Mouse (Mus musculus) forebrain, postnatal 0 days (tissue): Measurements from ENCODE around the gene Slc7a1. TPM values are rescaled to one million over a fixed set of nuclear protein-coding genes. Genes with fewer than 3 reads are reported as not detected.

Source experiments
- ATAC-seq: fragments of 200-750 bp; cut with Nextera tagmentation; 2 replicates; pipeline ENCODE4 v1.8.0; 2017; ENCODE audit warnings: mild to moderate bottlenecking, moderate library complexity
- DNase-seq: peaks from one replicate; pipeline ENCODE4 v3.0.0-alpha.2; 2015
- H3K27ac ChIP-seq: fragments of 300-500 bp; sonication (generic); 2 replicates; pipeline ENCODE4 v1.5.1; 2014; ENCODE audit warnings: low read depth, mild to moderate bottlenecking, antibody characterized with exemption, low read length, moderate library complexity, mixed read lengths
- H3K27me3 ChIP-seq: fragments of 300-500 bp; sonication (generic); 2 replicates; pipeline ENCODE4 v1.6.1; 2014; ENCODE audit warnings: mild to moderate bottlenecking, low read length, mixed read lengths; ENCODE audit not compliant: insufficient read depth
- H3K36me3 ChIP-seq: fragments of 300-500 bp; sonication (generic); 2 replicates; pipeline ENCODE4 v1.6.1; 2014; ENCODE audit warnings: mild to moderate bottlenecking, moderate library complexity; ENCODE audit not compliant: insufficient read depth
- H3K4me1 ChIP-seq: fragments of 300-500 bp; sonication (generic); 2 replicates; pipeline ENCODE4 v1.6.1; 2014; ENCODE audit warnings: antibody characterized with exemption; ENCODE audit not compliant: insufficient read depth
- H3K4me2 ChIP-seq: fragments of 300-500 bp; sonication (generic); 2 replicates; pipeline ENCODE4 v1.6.1; 2014; ENCODE audit warnings: low read depth, mild to moderate bottlenecking, moderate library complexity
- H3K4me3 ChIP-seq: fragments of 300-500 bp; sonication (generic); 2 replicates; pipeline ENCODE4 v1.5.1; 2014; ENCODE audit warnings: low read depth, low read length, mixed read lengths
- H3K9ac ChIP-seq: fragments of 300-500 bp; sonication (generic); 2 replicates; pipeline ENCODE4 v1.6.1; 2014; ENCODE audit warnings: mild to moderate bottlenecking
- H3K9me3 ChIP-seq: fragments of 300-500 bp; sonication (generic); 2 replicates; pipeline ENCODE4 v1.6.1; 2016; ENCODE audit warnings: low read length
- CTCF ChIP-seq: sonication (generic); IDR thresholded peaks from 2 replicates; pipeline ENCODE4 v1.5.1; 2016; ENCODE audit warnings: antibody characterized with exemption, control low read depth, low read depth
- WGBS: fragments of 180-500 bp; shearing (Covaris S2); extraction: QIAGEN DNeasy Blood & Tissue Kit; methylation state at CpG from one replicate; pipeline ENCODE4 v1.1.7; 2014; 5-methylcytosine and 5-hydroxymethylcytosine counted together
- polyA plus RNA-seq: library from polyadenylated mRNA; unstranded; fragments of >200 nt; fragmentation: Nextera tagmentation; extraction: Ambion mirVana; gene quantifications from 2 replicates; pipeline ENCODE4 v1.2.1, GENCODE M21; 2015
- total RNA-seq: library from RNA; depleted of rRNA; stranded (reverse); fragments of >200 nt; gene quantifications from 2 replicates; pipeline ENCODE4 v1.2.3, GENCODE M21; 2014

The Slc7a1 gene
- total and polyA plus RNA-seq, 2 experiments from 2014 or later = 44.0 to 52.2 TPM

- Histone ChIP-seq H3K36me3 (no peaks in the 10 kb centered on the region), H3K4me2 (no peak overlapping the region), H3K27ac (no peak overlapping the region), H3K27me3 (no peaks in the 10 kb centered on the region), H3K4me3 (no peak overlapping the region), H3K9ac (no peak overlapping the region), H3K9me3 (no peaks in the 10 kb centered on the region), H3K4me1 (no peaks in the 10 kb centered on the region)
- DNase-seq = no peak
- 43% methylated on average over 9 of the region's 9 CpGs for whole genome bisulfite sequencing
- ATAC-seq = no peak
- TF ChIP-seq CTCF = no peak
Measured at GRCm38 (mm10) chr5:148384501-148385055, 15.1 kb downstream of the Slc7a1 start.

- no peak overlapping the region for H3K9ac ChIP-seq
- no peak overlapping the region for H3K4me2 ChIP-seq
- no peaks in the 10 kb centered on the region for H3K4me1 ChIP-seq
- H3K27ac ChIP-seq = no peak overlapping the region
- 43% methylated on average over 14 of the region's 14 CpGs for WGBS
- no peak for TF ChIP-seq CTCF
- no peaks in the 10 kb centered on the region for H3K9me3 ChIP-seq
- ATAC-seq = no peak
- H3K27me3 ChIP-seq = no peaks in the 10 kb centered on the region
- no peaks in the 10 kb centered on the region for H3K36me3 ChIP-seq
- no peak for DNase-seq
- no peak overlapping the region for H3K4me3 ChIP-seq
Measured at GRCm38 (mm10) chr5:148383841-148384500, 15.7 kb downstream of the Slc7a1 start.

- no peak for TF ChIP-seq CTCF
- Histone ChIP-seq H3K27me3 (no peaks in the 10 kb centered on the region), H3K4me3 (no peak overlapping the region), H3K4me2 (no peak overlapping the region), H3K4me1 (no peaks in the 10 kb centered on the region), H3K9ac (no peak overlapping the region), H3K36me3 (no peaks in the 10 kb centered on the region), H3K27ac (no peak overlapping the region), H3K9me3 (no peaks in the 10 kb centered on the region)
- ATAC-seq (no peak), DNase-seq (no peak)
- 59% methylated on average over 8 of the region's 8 CpGs for WGBS
Measured at GRCm38 (mm10) chr5:148381083-148381482, 18.6 kb downstream of the Slc7a1 start.

- peaks cover 3% of the 10 kb centered on the region; the same call in 1 of the 2 replicates for H3K36me3 ChIP-seq
- no peak overlapping the region for H3K27ac ChIP-seq
- no peak overlapping the region for H3K4me3 ChIP-seq
- H3K4me1 ChIP-seq = no peaks in the 10 kb centered on the region
- TF ChIP-seq CTCF = no peak
- ATAC-seq (no peak), DNase-seq (no peak)
- no peaks in the 10 kb centered on the region for H3K9me3 ChIP-seq
- H3K4me2 ChIP-seq = no peak overlapping the region
- WGBS = 98% methylated on average over 6 of the region's 6 CpGs
- no peaks in the 10 kb centered on the region for H3K27me3 ChIP-seq
- H3K9ac ChIP-seq = no peak overlapping the region
Measured at GRCm38 (mm10) chr5:148380246-148380504, 19.5 kb downstream of the Slc7a1 start.

DNA sequence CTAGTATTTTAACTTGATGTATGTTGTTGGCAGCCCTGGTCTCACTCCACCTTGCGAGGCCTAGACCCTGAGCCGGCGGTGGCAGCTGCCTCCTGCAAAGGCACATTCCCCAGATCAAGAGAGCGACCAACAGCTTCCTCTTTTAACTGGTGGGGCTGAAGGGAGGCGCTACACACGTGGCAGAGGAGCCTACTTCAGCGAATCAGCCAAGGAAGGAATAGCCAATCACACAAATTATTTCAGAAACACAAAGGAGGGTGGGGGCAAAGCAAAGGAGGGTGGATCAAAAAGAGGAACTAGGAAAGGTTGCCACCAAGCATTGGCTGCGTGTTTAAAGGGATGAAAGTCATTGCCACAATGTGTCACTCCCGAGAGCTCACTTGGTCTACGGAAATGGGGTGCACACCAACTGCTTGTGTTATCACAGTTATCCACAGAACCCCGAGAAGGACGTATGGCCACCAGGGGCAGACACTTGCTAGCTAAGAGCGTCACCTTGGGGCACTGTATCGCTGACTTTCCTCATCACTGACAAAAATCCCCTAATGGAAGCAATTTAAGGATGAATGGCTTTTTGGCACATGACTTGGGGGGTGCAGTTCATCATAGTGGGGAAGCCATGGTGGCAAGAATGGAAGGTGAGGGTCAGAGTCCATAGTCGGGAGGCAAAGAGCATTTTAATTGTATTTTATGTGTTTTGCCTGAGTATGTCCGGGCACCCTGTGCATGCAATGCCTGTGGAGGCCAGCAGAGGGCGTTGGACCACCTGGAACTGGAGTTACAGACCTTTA, 20.1 kb downstream of the Slc7a1 start:
- no peak overlapping the region for H3K27ac ChIP-seq
- no peak for DNase-seq
- H3K4me2 ChIP-seq = no peak overlapping the region
- no peak overlapping the region for H3K9ac ChIP-seq
- no peaks in the 10 kb centered on the region for H3K4me1 ChIP-seq
- WGBS = 90% methylated on average over 17 of the region's 17 CpGs
- ATAC-seq = no peak
- no peaks in the 10 kb centered on the region for H3K9me3 ChIP-seq
- H3K36me3 ChIP-seq = peaks cover 3% of the 10 kb centered on the region; the same call in 1 of the 2 replicates
- H3K27me3 ChIP-seq = no peaks in the 10 kb centered on the region
- peak; percentile 26; the same call in 1 of the 2 replicates for TF ChIP-seq CTCF
- no peak overlapping the region for H3K4me3 ChIP-seq

DNA sequence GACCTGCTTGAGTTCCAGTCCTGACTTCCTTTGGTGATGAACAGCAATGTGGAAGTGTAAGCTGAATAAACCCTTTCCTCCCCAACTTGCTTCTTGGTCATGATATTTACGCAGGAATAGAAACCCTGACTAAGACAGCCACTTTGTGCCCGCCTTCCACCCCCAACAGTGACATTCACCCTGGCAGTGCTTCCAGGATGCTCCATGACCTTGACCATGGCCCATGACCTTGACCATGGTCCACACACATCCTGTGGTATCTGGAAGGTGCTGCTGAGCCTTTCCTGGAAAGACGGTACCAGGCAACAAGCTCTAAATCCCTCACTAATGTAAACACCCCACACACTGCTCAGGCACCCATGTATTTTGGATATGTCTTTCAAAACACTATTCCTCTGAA, 21.0 kb downstream of the Slc7a1 start:
- ATAC-seq = no peak
- no peak overlapping the region for H3K4me3 ChIP-seq
- no peaks in the 10 kb centered on the region for H3K4me1 ChIP-seq
- no peaks in the 10 kb centered on the region for H3K27me3 ChIP-seq
- no peak overlapping the region for H3K4me2 ChIP-seq
- no peak for DNase-seq
- no peak overlapping the region for H3K9ac ChIP-seq
- TF ChIP-seq CTCF = no peak
- no peaks in the 10 kb centered on the region for H3K9me3 ChIP-seq
- H3K27ac ChIP-seq = no peak overlapping the region
- peaks cover 3% of the 10 kb centered on the region; the same call in 1 of the 2 replicates for H3K36me3 ChIP-seq
- WGBS = 92% methylated on average over 3 of the region's 3 CpGs

DNA sequence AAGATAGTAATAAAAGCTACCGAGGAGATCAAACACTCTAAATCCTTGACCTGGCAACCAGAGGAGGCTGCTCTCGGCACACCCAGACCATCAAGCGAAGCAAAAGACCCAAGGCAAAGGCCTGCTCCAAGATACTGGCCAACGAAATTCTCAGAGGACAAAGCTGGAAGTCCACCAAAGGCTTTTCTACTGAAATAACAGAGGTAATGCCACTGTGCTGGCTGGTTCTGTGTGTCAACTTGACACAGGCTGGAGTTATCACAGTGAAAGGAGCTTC, 21.5 kb downstream of the Slc7a1 start:
- 91% methylated on average over 4 of the region's 4 CpGs for WGBS
- Histone ChIP-seq H3K9ac (no peak overlapping the region), H3K36me3 (peaks cover 3% of the 10 kb centered on the region; the same call in 1 of the 2 replicates), H3K4me3 (no peak overlapping the region), H3K4me2 (no peak overlapping the region), H3K4me1 (no peaks in the 10 kb centered on the region), H3K9me3 (no peaks in the 10 kb centered on the region), H3K27me3 (no peaks in the 10 kb centered on the region), H3K27ac (no peak overlapping the region)
- DNase-seq = no peak
- TF ChIP-seq CTCF = no peak
- no peak for ATAC-seq
